Mouse (Mus musculus): ENCODE data around the gene Rraga.

DNA sequence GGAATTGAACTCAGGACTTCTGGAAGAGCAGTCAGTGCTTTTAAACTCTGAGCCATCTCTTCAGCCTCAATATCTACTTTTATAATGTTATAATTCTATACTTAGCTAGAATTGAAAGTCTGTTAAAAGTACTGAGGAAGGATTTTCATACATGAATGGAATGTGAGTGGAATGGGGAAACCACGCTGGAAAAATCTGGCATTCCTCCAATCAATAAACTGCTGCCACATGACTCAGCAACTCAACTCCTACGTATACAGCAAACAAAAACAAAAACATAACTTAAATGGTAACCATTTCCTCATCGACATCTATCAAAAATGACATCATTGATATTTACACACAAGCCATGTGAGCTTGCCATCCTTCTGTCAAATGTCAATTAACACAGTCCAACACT, 46.6 kb downstream of the Rraga start:
- no peak for TF ChIP-seq CTCF (IDR thresholded peaks at IDR 0.05)
- TF ChIP-seq POLR2A (IDR thresholded peaks at IDR 0.05; ENCODE audit: insufficient read depth, low read depth, low read length): no peak
- TF ChIP-seq EP300 (IDR thresholded peaks at IDR 0.05; ENCODE audit: insufficient read depth, low read depth, low read length): no peak

Measured in heart, adult 2 months (tissue).